Mouse (Mus musculus) neutrophil, adult 5-6 weeks (primary cell): ENCODE measurements around the gene Adora2a. TPM values are rescaled to one million over a fixed set of nuclear protein-coding genes. Genes with fewer than 3 reads are reported as not detected.
A peak's percentile ranks its signal among the peaks of the same experiment; 100 is the strongest.
"Not testable (repeated sequence)": the region's sequence is repeated elsewhere in the genome, so short reads cannot be mapped to it uniquely, and the experiment has no call there.

Experiments
- ATAC-seq: fragments of 151-379, 151-347 bp; 2 replicates; pipeline ENCODE4 v1.8.0; 2017; ENCODE audit warnings: mild to moderate bottlenecking, moderate TSS enrichment; ENCODE audit not compliant: insufficient number of reproducible peaks, poor library complexity, low FRiP score, severe bottlenecking; ENCODE audit errors: extremely low read depth
- total RNA-seq: library from RNA; stranded (forward); fragments of 200-1000 nt; gene quantifications from 2 replicates; pipeline ENCODE4 v1.2.3, GENCODE M21; 2017

Adora2a gene
- total RNA-seq: 2.9 and 3.1 TPM in 2 replicates

DNA sequence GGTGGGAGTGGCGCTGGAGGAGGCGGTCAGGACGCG, at the start of gene Adora2a:
Gene Adora2a, plus strand, starts transcription at position 6 of the 36 bp plus-strand sequence.
- no peak for ATAC-seq

- no peak for ATAC-seq
Observed at GRCm38 (mm10) chr10:75273020-75273419, 43.7 kb upstream of the Adora2a start.

- ATAC-seq: no peak
Observed at GRCm38 (mm10) chr10:75276427-75277013, 40.2 kb upstream of the Adora2a start.

- ATAC-seq: 0 out of 2 replicates have a peak, but pooled peaks have one; percentile 30
Observed at GRCm38 (mm10) chr10:75277501-75277900, 39.2 kb upstream of the Adora2a start.

GRCm38 (mm10) chr10:75282648-75283047, 34.0 kb upstream of the Adora2a start:
- peak; percentile 95 for ATAC-seq

DNA sequence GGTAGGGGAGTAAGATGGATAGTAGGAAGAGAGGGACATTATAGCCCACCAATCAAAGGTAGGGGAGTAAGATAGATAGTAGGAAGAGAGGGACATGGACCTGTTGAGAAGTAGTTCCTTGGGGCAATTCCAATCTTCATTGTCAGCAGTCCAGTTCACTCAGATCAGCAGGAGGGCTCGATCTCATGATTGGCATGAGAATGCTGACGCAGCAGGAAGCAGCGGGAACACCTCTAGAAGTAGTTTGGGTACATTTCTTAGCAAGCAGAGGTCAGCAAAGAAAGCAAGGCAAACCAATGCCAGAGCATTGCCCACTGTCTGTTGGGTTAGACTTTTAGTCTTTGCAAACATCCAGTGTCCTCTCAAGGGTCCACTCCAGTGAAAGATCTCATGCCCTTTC, 32.9 kb upstream of the Adora2a start:
- ATAC-seq: no peak

GRCm38 (mm10) chr10:75288579-75288978, 28.1 kb upstream of the Adora2a start:
- peak; percentile 36; the same call in 1 of the 2 replicates for ATAC-seq

GRCm38 (mm10) chr10:75289392-75289791, 27.3 kb upstream of the Adora2a start:
- ATAC-seq: peak; percentile 51; the same call in 1 of the 2 replicates

- no peak for ATAC-seq
Observed at GRCm38 (mm10) chr10:75290650-75291049, 26.0 kb upstream of the Adora2a start.

- no peak for ATAC-seq
Observed at GRCm38 (mm10) chr10:75291338-75291737, 25.3 kb upstream of the Adora2a start.

- ATAC-seq: not testable (repeated sequence)
Observed at GRCm38 (mm10) chr10:75292206-75292605, 24.5 kb upstream of the Adora2a start.

DNA sequence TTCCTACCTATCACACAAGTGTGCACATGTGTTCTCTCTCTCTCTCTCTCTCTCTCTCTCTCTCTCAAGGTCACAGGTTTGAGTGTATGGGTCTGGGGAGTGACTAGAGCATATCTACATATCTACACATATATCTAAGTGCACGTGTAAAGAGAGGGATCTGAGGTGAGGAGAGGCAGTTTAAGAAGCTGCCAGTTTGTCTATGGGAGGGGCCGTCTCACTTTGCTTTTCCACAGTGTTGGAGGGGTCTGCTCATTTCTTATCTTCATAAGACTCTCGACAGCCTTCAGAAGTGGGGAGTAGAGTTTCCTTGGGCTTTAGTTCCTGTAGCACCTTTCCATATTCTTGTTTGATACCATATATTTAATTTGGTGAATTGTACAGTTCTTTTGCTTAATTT, 23.4 kb upstream of the Adora2a start:
- no peak for ATAC-seq

DNA sequence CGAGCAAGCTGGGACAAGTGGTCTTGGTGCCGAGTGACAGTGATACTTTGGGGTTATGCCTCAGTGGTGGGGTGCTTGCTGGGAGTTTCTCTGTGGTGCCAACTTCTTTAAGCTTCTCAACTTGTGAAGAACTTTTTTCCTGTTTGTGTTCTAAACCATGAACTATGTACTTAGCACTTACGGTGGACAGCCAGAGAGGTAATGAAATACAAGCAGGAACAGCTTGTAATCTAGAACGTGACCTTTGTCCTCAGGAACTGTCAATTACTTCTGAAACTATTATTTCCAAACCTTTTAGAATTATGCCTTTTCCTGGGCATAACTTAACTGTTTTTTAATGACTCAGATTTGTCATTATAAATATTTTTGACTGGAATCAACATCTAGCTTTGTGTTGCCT, 22.3 kb upstream of the Adora2a start:
- ATAC-seq: no peak

DNA sequence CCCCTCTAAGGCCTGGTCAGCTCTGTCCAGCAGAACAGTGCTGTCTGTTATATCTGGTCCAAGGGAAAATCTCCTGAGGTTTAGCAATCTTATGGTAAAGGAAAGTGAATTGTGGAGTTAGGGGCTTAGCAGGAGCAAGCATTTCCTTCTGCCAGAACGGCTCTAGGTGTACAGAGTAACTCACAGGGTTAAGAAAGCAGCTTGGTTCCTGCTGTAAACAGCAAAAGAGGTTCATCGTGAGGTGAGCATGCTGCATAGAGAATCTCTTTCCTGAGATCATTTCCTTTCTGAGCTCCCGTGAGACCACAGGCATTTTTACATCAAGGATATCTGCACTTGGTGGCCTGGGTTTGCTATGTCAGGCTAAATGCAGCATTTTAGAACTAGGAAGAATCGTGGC, 21.8 kb upstream of the Adora2a start:
- no peak for ATAC-seq

DNA sequence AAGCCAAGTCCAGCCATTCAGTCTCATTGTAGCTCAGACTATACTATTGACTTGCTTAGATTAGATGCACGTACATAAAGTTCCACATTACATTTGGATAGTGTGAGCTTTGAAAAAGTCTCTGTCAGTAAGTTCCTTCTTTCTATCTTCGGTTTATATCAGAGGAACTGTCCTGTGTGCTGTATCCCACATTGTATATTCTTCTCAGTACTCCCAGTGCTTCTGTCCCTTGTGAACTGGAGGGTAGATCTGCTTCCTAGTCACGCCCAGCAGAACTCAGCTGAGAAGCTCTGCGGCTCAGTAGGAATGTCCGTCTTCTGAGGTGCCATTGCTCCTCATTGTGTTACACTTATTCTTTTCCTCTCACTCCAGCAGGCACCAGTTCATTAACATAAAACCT, 18.1 kb upstream of the Adora2a start:
- ATAC-seq: no peak

GRCm38 (mm10) chr10:75299785-75300418, 16.8 kb upstream of the Adora2a start:
- ATAC-seq: peak; percentile 86

- no peak for ATAC-seq
Observed at GRCm38 (mm10) chr10:75301195-75301806, 15.4 kb upstream of the Adora2a start.

DNA sequence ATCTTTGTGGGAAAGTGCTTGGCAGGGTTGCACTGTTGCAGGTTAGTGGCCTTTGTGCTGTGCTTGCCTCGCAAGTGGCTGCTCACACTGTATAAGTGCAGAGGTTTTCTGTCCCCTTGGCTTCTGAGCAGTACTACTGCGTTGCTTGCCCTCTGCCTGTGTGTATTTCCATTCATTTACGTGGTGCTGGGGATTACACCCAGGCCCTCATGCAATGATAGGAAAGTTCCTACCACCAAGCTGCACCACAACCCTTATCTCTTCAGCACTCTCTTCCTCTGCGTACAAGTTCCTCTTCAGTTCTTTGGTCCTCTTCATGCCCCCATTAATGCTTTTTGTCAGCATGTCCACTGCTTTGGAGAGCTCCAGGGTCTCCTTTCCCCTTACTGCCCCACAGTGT, 14.7 kb upstream of the Adora2a start:
- no peak for ATAC-seq

DNA sequence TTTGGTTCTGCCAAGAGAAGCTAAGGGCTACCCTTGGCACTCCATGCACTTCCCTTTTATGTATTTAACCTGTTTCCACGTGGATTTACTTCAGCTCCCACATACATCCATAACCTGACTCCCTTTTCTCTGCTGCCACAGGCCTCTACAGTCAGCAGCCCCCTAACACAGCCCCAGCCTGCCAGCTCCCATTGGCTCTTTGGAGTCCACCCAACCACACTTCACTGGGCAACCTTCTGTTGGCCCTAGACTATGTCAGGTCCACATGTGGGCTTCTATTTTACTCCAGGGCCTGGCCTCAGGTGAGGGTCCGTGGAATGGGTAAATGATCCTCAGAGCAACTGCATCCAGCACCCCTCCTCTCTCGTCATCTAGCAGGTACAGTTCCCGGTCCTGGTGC, 14.1 kb upstream of the Adora2a start:
- no peak for ATAC-seq

DNA sequence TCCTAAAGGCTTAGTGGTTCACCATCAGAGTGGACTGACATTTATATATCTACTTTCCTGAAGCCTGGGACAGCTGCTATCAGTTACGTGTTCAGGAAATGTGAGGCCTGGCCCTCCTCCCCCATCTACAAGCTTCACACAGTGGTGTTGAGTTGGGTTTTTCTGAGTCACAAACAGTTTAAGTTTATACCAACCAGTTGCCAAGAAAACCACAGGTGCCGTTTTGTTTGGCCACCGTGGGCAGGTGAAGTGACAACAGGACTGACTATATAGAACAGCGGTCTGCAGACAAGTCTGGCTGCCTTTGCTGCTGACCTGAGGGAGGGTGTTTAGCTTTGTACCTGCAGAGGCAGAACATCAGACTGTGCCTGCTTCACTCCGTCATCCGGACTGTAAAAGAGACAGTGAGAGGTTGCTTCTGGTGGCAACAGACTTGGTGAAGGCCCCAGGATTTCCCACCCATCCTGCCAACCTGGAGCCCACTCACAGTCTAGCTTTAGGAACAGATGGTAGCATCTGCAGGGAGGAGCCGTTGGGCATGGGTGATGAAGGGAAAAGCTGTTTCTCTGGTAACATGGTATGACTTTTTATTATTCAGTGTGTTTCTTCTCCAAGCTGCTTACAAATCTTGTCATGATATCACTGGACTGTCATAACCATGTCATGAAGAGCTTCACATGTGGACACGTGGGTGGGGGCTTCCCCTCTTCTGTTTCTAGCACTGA, 13.2 kb upstream of the Adora2a start:
- ATAC-seq: 0 out of 2 replicates have a peak, but pooled peaks have one; percentile 21
